Mouse (Mus musculus): ENCODE data around the gene Gm20870. TPM values are rescaled to one million over a fixed set of nuclear protein-coding genes. Genes with fewer than 3 reads are reported as not detected.
"Not testable (repeated sequence)": the region's sequence is repeated elsewhere in the genome, so short reads cannot be mapped to it uniquely, and the experiment has no call there.

The Gm20870 gene
- not detected in 2 replicates for polyA plus RNA-seq (2015; fragmentation: Nextera tagmentation; extraction: Ambion mirVana)

DNA sequence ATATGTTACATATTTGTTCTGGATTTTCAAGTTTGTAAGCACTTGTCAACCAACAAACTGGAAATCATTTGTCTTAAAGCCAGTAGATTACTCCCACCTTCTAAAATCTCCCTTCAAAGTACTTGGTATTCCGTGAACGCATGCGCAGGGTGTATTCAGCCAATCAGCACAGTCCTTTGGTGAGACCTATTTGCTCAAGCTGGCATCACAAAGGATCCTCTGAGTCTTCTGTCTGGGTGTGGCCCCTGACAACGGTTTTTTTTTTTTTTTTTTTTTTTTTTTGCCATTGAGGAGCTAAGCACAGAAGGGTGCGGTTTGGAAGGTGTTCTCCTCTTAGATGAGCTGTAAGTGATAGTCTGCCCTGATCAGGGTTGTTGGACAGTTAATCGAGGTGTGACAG, at the start of gene Gm20870:
Gene Gm20870 (plus strand): TSS at position 301 of the 400 bp plus-strand sequence.
- H3K36me3 ChIP-seq (ENCODE audit: control insufficient read depth, insufficient read depth, low read length); H3K4me2 ChIP-seq (ENCODE audit: low read depth, low read length); ATAC-seq (ENCODE audit: insufficient read depth, low FRiP score); H3K4me1 ChIP-seq (ENCODE audit: control insufficient read depth, insufficient read depth, low read length); H3K27ac ChIP-seq (ENCODE audit: low read length); H3K4me3 ChIP-seq (replicated peaks; ENCODE audit: low read length); H3K27me3 ChIP-seq (ENCODE audit: control insufficient read depth, insufficient read depth, low read length); H3K9me3 ChIP-seq (replicated peaks; ENCODE audit: control insufficient read depth, low read length); H3K9ac ChIP-seq (ENCODE audit: low read length): not testable (repeated sequence)
- WGBS = no CpG with 5 or more reads among the region's 6 CpGs

Other genes starting within 250 kb of the Gm20870 start
- not detected in 2 replicates for gene Gm20869, start 222.6 kb upstream of the Gm20870 start, polyA plus RNA-seq (2015; fragmentation: Nextera tagmentation; extraction: Ambion mirVana)